Mouse (Mus musculus) liver, postnatal 0 days (tissue): Measurements from ENCODE around the gene Fam213a. TPM values are rescaled to one million over a fixed set of nuclear protein-coding genes. Genes with fewer than 3 reads are reported as not detected.
A peak's percentile ranks its signal among the peaks of the same experiment; 100 is the strongest.
"Not testable (repeated sequence)": the region's sequence is repeated elsewhere in the genome, so short reads cannot be mapped to it uniquely, and the experiment has no call there.

Experiments used
- ATAC-seq: fragments of 200-750 bp; cut with Nextera tagmentation; 2 replicates; pipeline ENCODE4 v1.8.0; 2017; ENCODE audit warnings: mild to moderate bottlenecking, moderate library complexity
- DNase-seq: peaks from one replicate; pipeline ENCODE4 v3.0.0-alpha.2; 2016
- H3K27ac ChIP-seq: fragments of 300-500 bp; sonication (generic); 2 replicates; pipeline ENCODE4 v1.5.1; 2014; ENCODE audit warnings: antibody characterized with exemption, moderate library complexity, mild to moderate bottlenecking, low read depth
- H3K27me3 ChIP-seq: fragments of 300-500 bp; sonication (generic); 2 replicates; pipeline ENCODE4 v1.6.1; 2014; ENCODE audit warnings: low read length, control low read depth, mixed read lengths; ENCODE audit not compliant: insufficient read depth
- H3K36me3 ChIP-seq: fragments of 300-500 bp; sonication (generic); replicated peaks from 2 replicates; pipeline ENCODE4 v1.6.1; 2014; ENCODE audit warnings: mild to moderate bottlenecking, control low read depth, low read length, moderate library complexity, mixed read lengths; ENCODE audit not compliant: insufficient read depth
- H3K4me1 ChIP-seq: fragments of 300-500 bp; sonication (generic); 2 replicates; pipeline ENCODE4 v1.6.1; 2014; ENCODE audit warnings: antibody characterized with exemption, mild to moderate bottlenecking, control low read depth; ENCODE audit not compliant: insufficient read depth
- H3K4me2 ChIP-seq: fragments of 300-500 bp; sonication (generic); 2 replicates; pipeline ENCODE4 v1.6.1; 2014; ENCODE audit warnings: low read depth, mild to moderate bottlenecking, low read length, moderate library complexity, mixed read lengths
- H3K4me3 ChIP-seq: fragments of 300-500 bp; sonication (generic); 2 replicates; pipeline ENCODE4 v1.5.1; 2014; ENCODE audit warnings: low read depth, low read length
- H3K9ac ChIP-seq: fragments of 300-500 bp; sonication (generic); replicated peaks from 2 replicates; pipeline ENCODE4 v1.6.1; 2014; ENCODE audit warnings: mild to moderate bottlenecking, moderate library complexity
- H3K9me3 ChIP-seq: fragments of 300-500 bp; sonication (generic); 2 replicates; pipeline ENCODE4 v1.6.1; 2016; ENCODE audit warnings: mild to moderate bottlenecking, control low read depth, low read length, mixed read lengths
- CTCF ChIP-seq: sonication (generic); IDR thresholded peaks from 2 replicates; pipeline ENCODE4 v1.5.1; 2016; ENCODE audit warnings: antibody characterized with exemption, low read depth
- EP300 ChIP-seq: IDR thresholded peaks from 2 replicates; pipeline ENCODE4 v1.6.1; 2016; ENCODE audit warnings: antibody characterized with exemption, low read depth, mild to moderate bottlenecking
- WGBS: fragments of 180-500 bp; shearing (Covaris S2); extraction: QIAGEN DNeasy Blood & Tissue Kit; methylation state at CpG from one replicate; pipeline ENCODE4 v1.1.7; 2014; ENCODE audit not compliant: insufficient replicate concordance; 5-methylcytosine and 5-hydroxymethylcytosine counted together
- polyA plus RNA-seq: library from polyadenylated mRNA; unstranded; fragments of >200 nt; fragmentation: Nextera tagmentation; extraction: Ambion mirVana; gene quantifications from 2 replicates; pipeline ENCODE4 v1.2.1, GENCODE M21; 2015

Fam213a gene
- polyA plus RNA-seq = 80.4 and 85.0 TPM in 2 replicates

- Histone ChIP-seq H3K27ac (peak within 1 kb of the TSS; percentile 71), H3K36me3 (no peaks in the 10 kb centered on the region), H3K9ac (peak within 1 kb of the TSS; percentile 80), H3K4me1 (peaks cover 61% of the 10 kb centered on the region), H3K4me2 (peak within 1 kb of the TSS; percentile 93), H3K9me3 (no peaks in the 10 kb centered on the region), H3K27me3 (no peaks in the 10 kb centered on the region), H3K4me3 (peak within 1 kb of the TSS; percentile 65)
- TF ChIP-seq CTCF (no peak), EP300 (no peak)
- ATAC-seq (peak; percentile 98), DNase-seq (peak; percentile 93)
- 6% methylated on average over 32 of the region's 32 CpGs for WGBS
Measured at GRCm38 (mm10) chr14:41013630-41014613, at the start of gene Fam213a. Gene Fam213a (minus strand): TSS chr14:41013788.

GRCm38 (mm10) chr14:41053190-41053589 is 39.6 kb upstream of the Fam213a start:
- not testable (repeated sequence) for H3K9ac ChIP-seq, H3K27ac ChIP-seq, H3K36me3 ChIP-seq, H3K4me2 ChIP-seq, DNase-seq, H3K27me3 ChIP-seq, H3K9me3 ChIP-seq, H3K4me3 ChIP-seq, H3K4me1 ChIP-seq, ATAC-seq
- TF ChIP-seq CTCF = peak; percentile 9; the same call in 1 of the 2 replicates
- 50% methylated on average over 2 of the region's 4 CpGs for WGBS

DNA sequence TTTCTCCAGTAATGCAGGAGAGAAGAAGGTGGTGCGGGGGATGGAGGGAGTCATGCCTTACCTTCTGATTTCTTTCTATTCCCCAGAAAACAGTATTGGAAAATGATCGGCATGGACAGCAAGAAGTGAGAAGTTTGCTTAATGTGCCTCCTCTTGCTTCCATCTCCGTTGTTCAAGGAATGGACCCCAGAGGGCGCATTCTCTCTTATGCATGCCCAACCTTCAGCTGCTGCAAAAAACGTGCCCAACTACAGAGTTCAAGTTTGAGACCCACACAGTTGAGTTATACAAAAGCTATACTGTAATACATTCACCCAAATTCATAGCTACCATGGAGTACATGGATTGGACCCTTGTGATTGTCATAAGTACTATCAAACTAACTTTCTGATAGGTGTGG is 38.9 kb upstream of the Fam213a start:
- Histone ChIP-seq H3K27ac (no peak overlapping the region), H3K4me3 (no peak overlapping the region), H3K4me2 (no peak overlapping the region), H3K9ac (no peak overlapping the region), H3K9me3 (no peaks in the 10 kb centered on the region), H3K4me1 (no peaks in the 10 kb centered on the region), H3K27me3 (no peaks in the 10 kb centered on the region), H3K36me3 (no peaks in the 10 kb centered on the region)
- TF ChIP-seq EP300 (no peak), CTCF (peak; percentile 42)
- DNase-seq (no peak), ATAC-seq (no peak)
- WGBS = 55% methylated on average over 5 of the region's 5 CpGs

GRCm38 (mm10) chr14:41050471-41050870 is 36.9 kb upstream of the Fam213a start:
- 58% methylated on average over 6 of the region's 6 CpGs for WGBS
- H3K9ac ChIP-seq = no peak overlapping the region
- DNase-seq = no peak
- H3K27me3 ChIP-seq = no peaks in the 10 kb centered on the region
- no peak overlapping the region for H3K27ac ChIP-seq
- H3K36me3 ChIP-seq = no peaks in the 10 kb centered on the region
- no peaks in the 10 kb centered on the region for H3K4me1 ChIP-seq
- no peaks in the 10 kb centered on the region for H3K9me3 ChIP-seq
- H3K4me2 ChIP-seq = no peak overlapping the region
- ATAC-seq = no peak
- TF ChIP-seq CTCF = no peak
- H3K4me3 ChIP-seq = no peak overlapping the region

GRCm38 (mm10) chr14:41047402-41047801 is 33.8 kb upstream of the Fam213a start:
- no peak overlapping the region for H3K9ac ChIP-seq
- no peak for ATAC-seq

DNA sequence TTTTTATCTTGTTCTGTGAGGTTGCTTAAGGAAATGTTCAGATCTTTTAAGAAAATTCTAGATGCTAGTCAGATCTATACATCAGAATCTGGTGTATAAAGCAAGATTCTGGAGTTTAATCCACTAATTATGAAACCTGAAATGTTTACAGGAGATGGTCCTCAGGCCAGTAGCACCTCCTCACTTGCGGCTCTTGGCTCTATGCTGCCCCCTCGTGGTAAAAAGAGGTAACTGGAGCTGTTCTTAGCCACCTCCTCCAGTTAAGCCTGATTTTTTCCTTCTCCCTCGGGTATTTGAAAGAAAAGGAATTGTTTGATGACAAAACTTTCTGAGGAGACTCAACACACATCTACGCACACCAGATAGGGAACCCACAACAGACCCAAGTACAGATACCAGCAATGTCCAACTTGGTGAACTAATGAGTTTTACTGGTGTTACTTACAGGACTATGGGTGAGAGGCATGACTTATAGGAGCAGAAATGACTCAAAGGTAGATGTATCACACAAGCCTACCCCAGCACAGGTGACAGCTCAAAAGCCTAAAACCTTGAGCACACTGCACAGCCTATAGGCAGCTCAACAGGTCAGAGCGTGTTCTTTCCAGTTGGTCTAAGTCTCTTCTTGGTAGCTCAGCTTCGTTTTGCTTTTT is 21.7 kb upstream of the Fam213a start:
- no peak overlapping the region for H3K4me2 ChIP-seq
- no peaks in the 10 kb centered on the region for H3K9me3 ChIP-seq
- H3K36me3 ChIP-seq = no peaks in the 10 kb centered on the region
- ATAC-seq = no peak; the same call in 1 of the 2 replicates
- H3K27me3 ChIP-seq = no peaks in the 10 kb centered on the region
- H3K9ac ChIP-seq = no peak overlapping the region
- TF ChIP-seq EP300 = no peak
- TF ChIP-seq CTCF = peak; percentile 96
- DNase-seq = peak; percentile 74
- H3K4me1 ChIP-seq = peaks cover 5% of the 10 kb centered on the region
- H3K4me3 ChIP-seq = no peak overlapping the region
- WGBS = 32% methylated on average over 6 of the region's 6 CpGs
- no peak overlapping the region for H3K27ac ChIP-seq

More at GRCm38 (mm10) chr14:41047402-41047801, 33.8 kb upstream of the Fam213a start:
- Histone ChIP-seq H3K4me1 (no peaks in the 10 kb centered on the region), H3K27ac (no peak overlapping the region), H3K9me3 (no peaks in the 10 kb centered on the region), H3K36me3 (no peaks in the 10 kb centered on the region), H3K27me3 (no peaks in the 10 kb centered on the region), H3K4me3 (no peak overlapping the region), H3K4me2 (no peak overlapping the region)
- TF ChIP-seq CTCF (no peak), EP300 (no peak)
- WGBS = 69% methylated on average over 2 of the region's 2 CpGs
- no peak for DNase-seq
